Mouse (Mus musculus): Measurements from ENCODE around the gene 6820408C15Rik.

GRCm38 (mm10) chr2:152413158-152413764, 2.1 kb upstream of the 6820408C15Rik start:
- TF ChIP-seq MYOG (IDR thresholded peaks at IDR 0.05; ENCODE audit: control insufficient read depth in 1 of 3, insufficient read depth in 1 of 3, insufficient read length in 2 of 3, low read depth in 2 of 3) = no peak
- TF ChIP-seq E2F4 (IDR thresholded peaks at IDR 0.05; ENCODE audit: insufficient read depth) = no peak
- no peak for TF ChIP-seq POLR2A (IDR thresholded peaks at IDR 0.05; ENCODE audit: insufficient read length, low read depth)
- TF ChIP-seq CEBPB (IDR thresholded peaks at IDR 0.05; ENCODE audit: insufficient read depth, poor library complexity, severe bottlenecking) = no peak
- no peak for TF ChIP-seq USF1 (IDR thresholded peaks at IDR 0.05; ENCODE audit: low read depth)
- TF ChIP-seq TCF12 (IDR thresholded peaks at IDR 0.05; ENCODE audit: insufficient read depth, poor library complexity, severe bottlenecking) = no peak
- no peak for TF ChIP-seq POLR2AphosphoS2 (IDR thresholded peaks at IDR 0.05; ENCODE audit: insufficient read length, low read depth)

All from myocyte (in vitro differentiated cells).